Mouse (Mus musculus) olfactory bulb, adult 2 months (tissue): ENCODE measurements around the gene Rtkn2. TPM values are rescaled to one million over a fixed set of nuclear protein-coding genes. Genes with fewer than 3 reads are reported as not detected.
"Not testable (repeated sequence)": the region's sequence is repeated elsewhere in the genome, so short reads cannot be mapped to it uniquely, and the experiment has no call there.

ENCODE experiments used
- H3K27ac ChIP-seq: fragments of 200-500 bp; 2 replicates; pipeline ENCODE4 v1.5.1; 2012; ENCODE audit warnings: low read depth, low read length; ENCODE audit not compliant: insufficient read depth
- H3K4me1 ChIP-seq: fragments of 200-500 bp; 2 replicates; pipeline ENCODE4 v1.6.1; 2012; ENCODE audit warnings: low read length; ENCODE audit not compliant: control insufficient read depth, insufficient read depth
- H3K4me3 ChIP-seq: fragments of 200-500 bp; 2 replicates; pipeline ENCODE4 v1.5.1; 2012; ENCODE audit warnings: mild to moderate bottlenecking, low read depth, low read length, moderate library complexity; ENCODE audit not compliant: insufficient read depth
- CTCF ChIP-seq: fragments of 200-500 bp; IDR thresholded peaks from 2 replicates; pipeline ENCODE4 v1.5.1; 2012; ENCODE audit warnings: low read depth, mild to moderate bottlenecking, low read length, moderate library complexity; ENCODE audit not compliant: insufficient read depth
- POLR2A ChIP-seq: fragments of 200-500 bp; IDR thresholded peaks from 2 replicates; pipeline ENCODE4 v1.6.1; 2012; ENCODE audit warnings: mild to moderate bottlenecking, low read depth, low read length, moderate library complexity; ENCODE audit not compliant: insufficient read depth
- WGBS: fragments of 180-500 bp; shearing (Covaris S2); methylation state at CpG from one replicate; pipeline ENCODE4 v1.1.7; 2018; 5-methylcytosine and 5-hydroxymethylcytosine counted together
- polyA plus RNA-seq: library from polyadenylated mRNA; stranded (reverse); fragments of >200 nt; gene quantifications from 2 replicates; pipeline ENCODE4 v1.2.4, GENCODE M21; 2012; ENCODE audit warnings: low replicate concordance; ENCODE audit not compliant: missing spikeins, insufficient read depth, insufficient read length

Rtkn2 gene
- polyA plus RNA-seq, 1 experiment = not detected

DNA sequence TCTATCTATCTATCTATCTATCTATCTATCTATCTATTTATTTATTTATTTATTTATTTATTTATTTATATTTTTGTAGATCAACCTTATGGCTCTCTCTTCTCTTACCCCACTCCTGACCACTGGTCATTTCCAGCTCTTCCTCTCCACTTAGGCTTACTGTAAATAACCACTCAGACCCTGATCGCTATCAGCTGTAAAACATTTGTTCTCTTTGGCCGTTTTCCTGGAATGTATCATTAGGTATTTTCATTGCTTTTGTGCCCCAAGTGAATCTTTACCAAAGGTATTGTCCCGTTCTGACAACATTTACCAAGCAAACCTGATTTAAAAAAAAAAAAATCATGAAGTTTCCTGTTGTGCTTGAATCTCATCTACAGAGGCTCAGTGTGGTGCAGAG lies 111.2 kb downstream of the Rtkn2 start:
- 79% methylated on average over 3 of the region's 3 CpGs for WGBS
- Histone ChIP-seq H3K4me3 (no peak overlapping the region), H3K4me1 (no peaks in the 10 kb centered on the region), H3K27ac (no peak overlapping the region)
- TF ChIP-seq CTCF (no peak), POLR2A (no peak)

DNA sequence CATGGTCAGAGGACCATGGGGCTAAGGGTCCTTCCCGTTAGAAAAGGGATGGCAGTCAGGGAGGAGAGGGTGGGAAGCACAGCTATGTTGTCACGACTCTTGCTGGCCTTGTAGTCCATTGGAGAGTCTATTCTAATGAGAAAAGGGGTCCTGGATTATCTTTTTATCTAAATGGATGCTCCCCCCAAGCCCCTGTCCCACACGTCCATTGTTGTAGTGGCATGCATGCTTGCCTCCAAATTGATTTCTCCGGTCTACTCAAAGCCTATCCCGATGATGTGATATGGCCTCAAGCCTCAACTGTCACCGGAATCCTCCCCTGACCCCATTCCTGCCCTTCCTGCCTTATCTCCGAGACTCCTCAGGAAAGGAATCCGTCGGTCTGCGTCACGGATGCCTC lies 111.6 kb downstream of the Rtkn2 start:
- 95% methylated on average over 11 of the region's 11 CpGs for WGBS
- Histone ChIP-seq H3K4me1 (no peaks in the 10 kb centered on the region), H3K4me3 (no peak overlapping the region), H3K27ac (no peak overlapping the region)
- TF ChIP-seq CTCF = no peak

DNA sequence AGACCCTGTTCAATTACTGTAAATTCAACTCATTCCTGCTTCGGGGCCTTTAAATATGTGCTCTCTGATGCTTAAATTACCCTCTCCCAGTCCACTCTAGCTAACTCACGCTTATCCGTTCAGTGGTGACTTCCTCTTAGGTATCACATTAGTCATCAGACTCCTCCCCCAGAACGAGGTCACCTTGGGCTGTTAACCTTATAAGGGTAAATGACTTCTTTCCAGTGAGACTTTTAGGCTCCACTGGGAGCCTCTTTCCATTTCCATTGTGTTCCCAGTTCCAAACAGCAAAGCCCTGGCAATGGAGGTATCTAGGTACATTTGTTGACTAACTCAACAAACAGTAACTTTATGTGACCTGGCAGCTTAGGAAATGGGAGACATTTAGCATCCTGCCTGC lies 112.5 kb downstream of the Rtkn2 start:
- 91% methylated on average over 4 of the region's 4 CpGs for WGBS

DNA sequence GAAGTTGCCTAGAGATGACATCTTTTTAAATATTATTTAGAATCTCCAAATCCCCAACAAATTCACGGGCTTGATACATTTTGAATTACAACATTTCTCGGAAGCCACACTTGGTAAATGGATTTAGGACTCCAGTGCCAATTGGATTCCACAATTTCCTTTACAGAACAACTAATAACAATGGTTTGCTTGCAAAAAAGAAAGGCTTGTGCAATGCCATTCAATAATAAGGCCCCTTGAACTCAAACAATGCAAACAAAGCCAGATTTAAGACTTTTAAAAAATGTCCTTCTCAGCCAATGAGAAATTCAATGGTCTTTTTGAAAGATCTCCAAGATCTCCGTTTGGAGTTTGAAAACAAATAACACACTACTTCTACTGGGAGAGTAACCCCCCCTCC lies 114.1 kb downstream of the Rtkn2 start:
- Histone ChIP-seq H3K4me1 (no peaks in the 10 kb centered on the region), H3K4me3 (no peak overlapping the region), H3K27ac (no peak overlapping the region)
- no peak for TF ChIP-seq CTCF
- WGBS = 65% methylated on average over 3 of the region's 3 CpGs

More for the DNA sequence above, 112.5 kb downstream of the Rtkn2 start:
- no peak overlapping the region for H3K27ac ChIP-seq
- H3K4me1 ChIP-seq = no peaks in the 10 kb centered on the region
- TF ChIP-seq POLR2A = no peak
- TF ChIP-seq CTCF = no peak
- no peak overlapping the region for H3K4me3 ChIP-seq

DNA sequence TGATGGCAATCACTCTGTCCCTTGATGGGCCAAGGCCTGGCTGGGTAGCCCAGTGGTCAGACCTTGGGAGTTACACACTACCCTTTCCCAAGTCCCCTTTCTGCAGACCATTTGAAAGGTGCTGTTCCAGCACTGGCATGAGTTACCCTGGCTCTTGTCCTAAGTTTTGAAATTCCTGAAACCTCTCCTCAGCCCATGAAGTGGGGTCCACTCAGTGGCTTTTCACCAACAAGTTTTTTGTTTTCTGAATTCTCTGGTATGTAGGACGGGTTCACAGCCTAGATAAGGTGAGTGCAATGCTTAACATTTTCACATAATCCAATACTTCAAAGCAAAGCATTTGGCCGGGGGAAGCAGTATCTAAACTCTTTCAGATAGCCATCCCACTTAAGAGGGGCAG lies 115.8 kb downstream of the Rtkn2 start:
- TF ChIP-seq CTCF = no peak
- TF ChIP-seq POLR2A = no peak
- no peak overlapping the region for H3K27ac ChIP-seq
- 94% methylated on average over 2 of the region's 2 CpGs for WGBS
- H3K4me1 ChIP-seq = no peaks in the 10 kb centered on the region
- H3K4me3 ChIP-seq = no peak overlapping the region

DNA sequence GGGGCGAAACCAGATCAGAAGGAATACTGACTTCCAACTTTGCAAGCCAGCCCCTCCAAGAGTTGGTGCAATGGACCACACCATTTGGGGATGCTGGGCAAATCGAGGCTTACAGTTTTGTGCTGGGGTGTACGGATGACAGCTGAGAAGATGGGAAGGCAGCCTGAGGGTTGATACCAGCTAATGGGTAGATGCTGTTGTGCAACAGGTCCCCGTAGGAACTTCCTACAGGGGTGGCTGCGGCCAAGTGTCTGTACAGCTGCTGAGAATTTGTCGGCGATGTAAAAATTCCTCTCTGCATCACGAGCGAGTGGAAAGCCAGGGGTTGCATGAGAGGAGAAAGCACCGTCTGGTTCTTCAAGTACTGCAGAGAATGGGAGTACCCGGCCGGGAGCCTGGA lies 117.0 kb downstream of the Rtkn2 start:
- 96% methylated on average over 12 of the region's 12 CpGs for WGBS
- Histone ChIP-seq H3K4me3 (no peak overlapping the region), H3K4me1 (no peaks in the 10 kb centered on the region), H3K27ac (no peak overlapping the region)
- TF ChIP-seq POLR2A (0 out of 2 replicates have a peak, but pooled peaks have one; percentile 10), CTCF (no peak)

DNA sequence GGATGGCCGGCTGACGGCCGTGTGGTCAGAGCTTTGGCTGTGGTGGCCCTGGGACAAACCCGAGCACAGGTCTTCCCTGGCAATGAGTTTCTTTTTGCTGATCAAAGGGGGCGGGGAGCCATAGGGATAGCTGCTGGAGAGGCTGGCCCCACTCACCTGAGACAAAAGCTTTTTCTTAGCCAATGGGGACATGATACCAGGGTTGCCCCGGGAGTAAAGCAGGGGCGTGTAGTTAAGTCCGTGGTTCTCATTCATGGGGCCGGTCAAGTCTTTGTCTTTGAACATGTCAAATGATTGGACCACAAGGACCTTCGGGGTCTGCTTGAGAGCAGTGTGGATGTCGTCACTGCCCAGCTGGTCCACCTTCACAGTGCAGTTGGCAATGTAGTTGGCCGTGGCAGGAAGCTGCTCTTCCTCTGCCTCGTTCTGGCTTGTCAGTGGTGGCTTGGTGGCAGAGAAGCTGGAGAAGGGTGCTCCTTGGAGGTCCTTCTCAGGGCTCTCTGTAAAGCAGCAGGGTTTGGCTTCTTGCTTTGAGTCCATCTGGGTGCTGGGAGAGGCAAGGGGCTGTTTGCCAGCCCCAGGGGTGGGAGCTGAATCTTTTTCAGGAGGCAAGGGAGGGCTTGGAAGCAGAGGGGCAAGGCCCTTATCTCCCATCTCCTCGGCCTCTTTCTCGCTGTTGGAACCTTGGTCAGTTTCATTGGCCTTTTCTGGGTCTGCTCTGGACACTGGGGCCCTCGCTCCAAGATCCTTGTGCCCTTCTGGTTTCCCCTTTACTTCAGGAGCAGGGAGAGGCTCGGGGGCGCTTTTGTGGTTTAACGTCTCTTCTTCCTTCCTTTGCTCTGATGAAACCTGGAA lies 118.7 kb downstream of the Rtkn2 start:
- no peak for TF ChIP-seq CTCF
- no peak for TF ChIP-seq POLR2A
- WGBS = 91% methylated on average over 19 of the region's 19 CpGs

DNA sequence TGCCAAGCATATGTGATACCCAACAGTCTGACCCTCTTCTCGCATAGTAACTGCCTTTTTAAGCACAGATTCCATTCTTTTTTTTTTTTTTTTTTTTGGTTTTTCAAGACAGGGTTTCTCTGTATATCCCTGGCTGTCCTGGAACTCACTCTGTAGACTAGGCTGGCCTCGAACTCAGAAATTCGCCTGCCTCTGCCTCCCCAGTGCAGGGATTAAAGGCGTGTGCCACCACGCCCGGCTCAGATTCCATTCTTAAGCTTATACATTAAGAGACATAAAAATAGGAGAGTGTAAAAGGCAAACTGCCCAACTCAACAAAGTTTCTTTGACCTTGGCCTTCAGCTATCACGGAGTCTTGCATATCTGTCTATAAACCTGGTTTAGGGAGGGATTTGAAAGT lies 120.4 kb downstream of the Rtkn2 start:
- WGBS = 98% methylated on average over 7 of the region's 7 CpGs
- not testable (repeated sequence) for H3K27ac ChIP-seq, H3K4me1 ChIP-seq, H3K4me3 ChIP-seq

More for the DNA sequence above, 118.7 kb downstream of the Rtkn2 start:
- H3K4me1 ChIP-seq = no peaks in the 10 kb centered on the region
- H3K4me3 ChIP-seq = no peak overlapping the region
- no peak overlapping the region for H3K27ac ChIP-seq

DNA sequence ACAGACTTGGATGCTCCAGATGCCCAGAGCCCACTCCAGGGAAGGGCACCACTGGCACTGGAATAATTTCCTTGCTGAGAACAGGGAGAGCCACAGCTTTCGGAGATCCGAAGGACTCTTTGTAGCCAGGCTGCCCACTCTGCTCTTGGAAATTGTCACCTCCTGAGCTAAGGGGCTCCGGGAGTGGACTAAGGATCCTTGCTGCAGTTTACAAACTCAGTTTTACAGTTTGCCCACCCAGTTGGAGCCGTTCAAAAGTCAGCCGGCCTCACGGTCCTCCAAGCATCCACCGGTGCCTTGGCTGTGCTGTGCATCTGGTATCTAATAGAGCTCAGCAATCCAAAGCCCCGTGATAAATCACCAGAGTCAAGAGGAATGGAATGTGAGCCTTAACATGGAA lies 121.1 kb downstream of the Rtkn2 start:
- no peak for TF ChIP-seq POLR2A
- TF ChIP-seq CTCF = no peak
- WGBS = 91% methylated on average over 8 of the region's 8 CpGs
- H3K27ac ChIP-seq = no peak overlapping the region

DNA sequence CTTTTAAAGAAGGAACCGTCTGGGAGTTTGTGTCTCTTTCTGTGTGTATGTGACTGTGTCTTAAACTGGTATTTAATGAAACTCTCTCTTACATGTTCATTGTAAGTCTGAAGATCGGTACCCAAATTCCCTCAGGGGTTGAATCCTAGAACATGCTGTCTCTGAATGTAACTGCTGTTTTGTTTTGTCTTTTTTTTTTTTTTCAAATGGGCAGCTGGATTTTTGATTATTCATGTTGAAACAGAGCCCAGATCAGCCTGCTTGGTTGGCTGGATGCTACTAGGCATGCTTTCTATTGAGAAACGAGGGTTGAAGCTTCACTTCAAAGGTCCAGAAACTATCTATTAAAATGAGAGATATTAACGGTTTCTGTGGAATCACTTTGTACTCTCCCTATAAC lies 121.9 kb downstream of the Rtkn2 start:
- TF ChIP-seq CTCF = no peak
- TF ChIP-seq POLR2A = no peak
- H3K4me1 ChIP-seq = peaks cover 3% of the 10 kb centered on the region; the same call in 1 of the 2 replicates
- 51% methylated on average over 4 of the region's 4 CpGs for WGBS
- no peak overlapping the region for H3K27ac ChIP-seq
- no peak overlapping the region for H3K4me3 ChIP-seq

More for the DNA sequence above, 121.1 kb downstream of the Rtkn2 start:
- Histone ChIP-seq H3K4me1 (peaks cover 3% of the 10 kb centered on the region; the same call in 1 of the 2 replicates), H3K4me3 (no peak overlapping the region)
